Mouse (Mus musculus) midbrain, embryonic 12.5 days (tissue): ENCODE data around the gene Idnk. TPM values are rescaled to one million over a fixed set of nuclear protein-coding genes. Genes with fewer than 3 reads are reported as not detected.

ENCODE experiments used
- ATAC-seq: fragments of 200-750 bp; cut with Nextera tagmentation; 2 replicates; pipeline ENCODE4 v1.8.0; 2017; ENCODE audit warnings: low read depth, moderate TSS enrichment, moderate library complexity; ENCODE audit not compliant: low FRiP score
- H3K27ac ChIP-seq: fragments of 300-500 bp; sonication (generic); replicated peaks from 2 replicates; pipeline ENCODE4 v1.5.1; 2016; ENCODE audit warnings: mild to moderate bottlenecking
- H3K27me3 ChIP-seq: fragments of 300-500 bp; sonication (generic); 2 replicates; pipeline ENCODE4 v1.6.1; 2016; ENCODE audit warnings: mild to moderate bottlenecking
- H3K36me3 ChIP-seq: fragments of 300-500 bp; sonication (generic); 2 replicates; pipeline ENCODE4 v1.6.1; 2016
- H3K4me1 ChIP-seq: fragments of 300-500 bp; sonication (generic); 2 replicates; pipeline ENCODE4 v1.6.1; 2016
- H3K4me2 ChIP-seq: fragments of 300-500 bp; sonication (generic); replicated peaks from 2 replicates; pipeline ENCODE4 v1.6.1; 2016; ENCODE audit warnings: mild to moderate bottlenecking, moderate library complexity
- H3K4me3 ChIP-seq: fragments of 300-500 bp; sonication (generic); 2 replicates; pipeline ENCODE4 v1.5.1; 2016; ENCODE audit warnings: mild to moderate bottlenecking
- H3K9ac ChIP-seq: fragments of 300-500 bp; sonication (generic); replicated peaks from 2 replicates; pipeline ENCODE4 v1.6.1; 2016; ENCODE audit warnings: mild to moderate bottlenecking, moderate library complexity
- H3K9me3 ChIP-seq: fragments of 300-500 bp; sonication (generic); 2 replicates; pipeline ENCODE4 v1.6.1; 2016; ENCODE audit warnings: mild to moderate bottlenecking
- WGBS: fragments of 180-500 bp; shearing (Covaris S2); methylation state at CpG from one replicate; pipeline ENCODE4 v1.1.7; 2016; 5-methylcytosine and 5-hydroxymethylcytosine counted together
- polyA plus RNA-seq: library from polyadenylated mRNA; unstranded; fragments of >200 nt; fragmentation: Nextera tagmentation; extraction: Ambion mirVana; gene quantifications from 2 replicates; pipeline ENCODE4 v1.2.1, GENCODE M21; 2016

Gene Idnk
- polyA plus RNA-seq, 1 experiment from 2014 or later = 61.7 TPM

DNA sequence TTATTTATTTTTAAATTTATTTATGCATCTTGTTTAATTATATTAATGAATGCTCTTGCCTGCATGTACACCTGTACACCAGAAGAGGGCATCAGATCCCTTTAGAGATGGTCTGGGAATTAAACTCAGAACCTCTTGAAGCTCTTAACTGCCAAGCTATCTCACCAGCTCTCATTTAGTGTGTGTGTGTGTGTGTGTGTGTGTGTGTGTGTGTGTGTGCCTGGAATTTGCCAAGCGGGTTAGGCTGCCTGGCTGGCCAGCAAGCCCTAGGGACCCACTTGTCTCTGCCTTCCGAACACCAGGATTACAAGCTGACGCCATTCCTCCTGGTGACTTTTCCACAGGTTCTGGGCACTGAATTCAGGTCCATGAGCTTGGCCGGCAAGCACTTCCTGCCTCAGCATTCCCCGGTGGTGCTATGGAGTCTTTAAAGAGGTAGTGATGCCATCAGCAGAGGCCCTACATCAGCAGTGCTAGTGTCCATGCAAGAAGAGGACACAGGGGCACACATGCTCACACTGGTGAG lies 8.4 kb upstream of the Idnk start:
- H3K27me3 ChIP-seq = no peaks in the 10 kb centered on the region
- H3K27ac ChIP-seq = no peak overlapping the region
- 0 out of 2 replicates have a peak, but pooled peaks have one; percentile 54 for ATAC-seq
- peaks cover 4% of the 10 kb centered on the region; the same call in 1 of the 2 replicates for H3K9me3 ChIP-seq
- WGBS = 43% methylated on average over 5 of the region's 5 CpGs
- no peaks in the 10 kb centered on the region for H3K36me3 ChIP-seq
- peak overlapping the region; percentile 66 for H3K4me2 ChIP-seq
- H3K4me3 ChIP-seq = peak overlapping the region; percentile 41
- H3K9ac ChIP-seq = no peak overlapping the region; the same call in 1 of the 2 replicates
- peaks cover 8% of the 10 kb centered on the region; the same call in 1 of the 2 replicates for H3K4me1 ChIP-seq

DNA sequence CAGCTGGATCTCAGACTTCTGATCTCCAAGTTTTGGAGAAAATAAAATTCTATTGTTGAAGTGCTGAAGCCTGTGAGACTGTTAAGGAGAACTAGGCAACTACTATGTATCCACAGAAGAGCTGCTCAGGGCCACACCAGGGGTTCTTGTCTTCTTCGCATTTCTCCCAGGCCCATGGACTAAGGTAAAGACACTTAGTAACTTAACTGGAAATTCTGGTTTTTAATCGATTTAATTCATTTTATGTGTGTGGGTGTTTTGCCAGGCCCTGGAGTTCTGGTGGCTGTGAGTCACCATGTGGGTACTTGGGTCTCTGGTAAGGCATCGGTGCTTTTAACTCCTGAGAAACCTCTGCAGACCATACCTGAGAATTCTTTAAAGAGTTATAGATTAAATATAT lies 7.8 kb upstream of the Idnk start:
- no peak for ATAC-seq
- Histone ChIP-seq H3K4me2 (no peak overlapping the region), H3K36me3 (no peaks in the 10 kb centered on the region), H3K27ac (no peak overlapping the region), H3K9me3 (peaks cover 4% of the 10 kb centered on the region; the same call in 1 of the 2 replicates), H3K4me1 (peaks cover 8% of the 10 kb centered on the region; the same call in 1 of the 2 replicates), H3K4me3 (no peak overlapping the region), H3K27me3 (no peaks in the 10 kb centered on the region), H3K9ac (no peak overlapping the region; the same call in 1 of the 2 replicates)
- 85% methylated on average over 3 of the region's 3 CpGs for WGBS

DNA sequence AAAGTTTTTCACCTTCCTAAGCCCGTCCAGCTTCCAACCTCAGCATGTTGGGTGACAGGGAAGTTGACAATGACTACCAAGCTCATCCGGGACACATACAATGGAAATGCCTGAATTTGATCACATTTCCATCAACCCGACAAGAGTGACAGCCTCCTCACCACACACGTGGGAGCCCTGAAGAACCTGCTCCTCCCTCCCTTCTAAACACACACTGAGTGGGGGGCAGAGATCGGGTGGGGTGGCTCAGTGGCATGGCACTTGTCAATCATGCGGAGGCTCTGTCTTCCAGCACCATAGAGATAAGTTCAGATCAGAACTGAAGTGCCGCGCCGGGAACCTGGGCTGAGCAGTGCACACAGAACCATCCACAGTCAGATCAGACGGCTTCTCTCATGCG lies 7.0 kb upstream of the Idnk start:
- no peaks in the 10 kb centered on the region for H3K36me3 ChIP-seq
- WGBS = 84% methylated on average over 11 of the region's 11 CpGs
- no peak for ATAC-seq
- H3K4me3 ChIP-seq = no peak overlapping the region
- no peaks in the 10 kb centered on the region for H3K27me3 ChIP-seq
- no peak overlapping the region for H3K27ac ChIP-seq
- no peak overlapping the region for H3K9ac ChIP-seq
- H3K4me1 ChIP-seq = peaks cover 8% of the 10 kb centered on the region; the same call in 1 of the 2 replicates
- peaks cover 4% of the 10 kb centered on the region; the same call in 1 of the 2 replicates for H3K9me3 ChIP-seq
- no peak overlapping the region for H3K4me2 ChIP-seq

DNA sequence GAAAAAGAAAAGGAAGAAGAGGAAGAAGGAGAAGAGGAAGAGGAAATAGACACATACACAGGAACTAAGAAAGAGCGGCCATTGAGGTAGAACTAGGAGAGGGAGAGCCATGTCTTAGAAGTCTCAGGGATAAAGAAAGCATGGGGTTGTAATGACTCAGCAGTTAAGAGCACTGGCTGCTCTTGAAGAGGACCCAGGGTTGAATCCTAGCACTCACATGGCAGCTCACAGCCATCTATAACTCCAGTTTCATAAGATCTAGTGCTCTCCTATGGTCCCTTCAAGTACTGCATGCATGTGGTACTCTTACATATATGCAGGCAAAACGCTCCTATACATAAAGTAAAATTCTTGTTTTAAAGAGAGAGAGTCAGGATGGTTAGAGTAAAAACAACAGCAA lies 1.4 kb upstream of the Idnk start:
- Histone ChIP-seq H3K4me3 (no peak overlapping the region), H3K4me1 (peaks cover 16% of the 10 kb centered on the region), H3K27me3 (no peaks in the 10 kb centered on the region), H3K36me3 (peaks cover 13% of the 10 kb centered on the region), H3K9ac (no peak overlapping the region), H3K27ac (no peak overlapping the region), H3K9me3 (no peaks in the 10 kb centered on the region), H3K4me2 (no peak overlapping the region)
- no peak for ATAC-seq
- 85% methylated on average over 2 of the region's 2 CpGs for WGBS

- 29% methylated on average over 8 of the region's 8 CpGs for WGBS
- Histone ChIP-seq H3K9ac (peak overlapping the region; percentile 80), H3K27ac (no peak overlapping the region), H3K4me1 (peaks cover 16% of the 10 kb centered on the region), H3K27me3 (no peaks in the 10 kb centered on the region), H3K4me3 (peak overlapping the region; percentile 86), H3K9me3 (no peaks in the 10 kb centered on the region), H3K4me2 (peak overlapping the region; percentile 95), H3K36me3 (peaks cover 20% of the 10 kb centered on the region)
- ATAC-seq = no peak
Measured at GRCm38 (mm10) chr13:58157036-58157435, 413 bp upstream of the Idnk start.

GRCm38 (mm10) chr13:58158099-58158912 lies 857 bp downstream of the Idnk start:
- H3K27ac ChIP-seq = 0 out of 2 replicates have a peak overlapping the region, but pooled peaks have one; percentile 30

DNA sequence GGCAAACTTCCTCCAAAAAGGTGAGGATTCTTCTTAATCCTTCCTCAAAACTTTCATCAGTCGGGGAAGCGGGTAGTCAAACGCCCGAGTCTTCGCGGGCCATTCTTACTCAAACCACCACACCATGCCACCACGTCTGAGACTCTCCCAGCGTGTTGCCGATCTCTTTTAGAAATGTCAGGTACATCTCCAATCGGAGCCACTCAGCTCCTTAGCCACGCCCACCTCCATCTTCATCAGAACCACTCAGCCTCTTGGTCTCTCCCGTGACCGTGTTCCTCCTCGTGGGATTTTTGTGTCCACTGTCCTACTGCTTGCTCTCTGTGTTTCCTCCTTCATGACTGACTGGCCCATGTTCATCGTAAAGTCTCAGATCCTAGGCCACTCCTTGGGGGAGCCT lies 3.3 kb downstream of the Idnk start:
- Histone ChIP-seq H3K9ac (no peak overlapping the region), H3K4me1 (peaks cover 16% of the 10 kb centered on the region), H3K4me2 (no peak overlapping the region), H3K27me3 (no peaks in the 10 kb centered on the region), H3K27ac (no peak overlapping the region), H3K4me3 (no peak overlapping the region), H3K9me3 (no peaks in the 10 kb centered on the region), H3K36me3 (peaks cover 41% of the 10 kb centered on the region)
- 95% methylated on average over 15 of the region's 15 CpGs for WGBS
- ATAC-seq = no peak

More at GRCm38 (mm10) chr13:58158099-58158912, 857 bp downstream of the Idnk start:
- no peaks in the 10 kb centered on the region for H3K9me3 ChIP-seq
- WGBS = 7% methylated on average over 16 of the region's 16 CpGs
- H3K4me1 ChIP-seq = peaks cover 16% of the 10 kb centered on the region
- H3K9ac ChIP-seq = peak overlapping the region; percentile 80
- H3K4me2 ChIP-seq = peak overlapping the region; percentile 95
- H3K36me3 ChIP-seq = peaks cover 30% of the 10 kb centered on the region
- no peaks in the 10 kb centered on the region for H3K27me3 ChIP-seq
- ATAC-seq = peak; percentile 47
- H3K4me3 ChIP-seq = peak overlapping the region; percentile 86

- no peak for ATAC-seq
- H3K9me3 ChIP-seq = no peaks in the 10 kb centered on the region
- no peaks in the 10 kb centered on the region for H3K27me3 ChIP-seq
- no peak overlapping the region for H3K9ac ChIP-seq
- H3K36me3 ChIP-seq = peaks cover 46% of the 10 kb centered on the region
- H3K4me2 ChIP-seq = no peak overlapping the region
- WGBS = 95% methylated on average over 12 of the region's 12 CpGs
- H3K4me1 ChIP-seq = peaks cover 4% of the 10 kb centered on the region; the same call in 1 of the 2 replicates
- no peak overlapping the region for H3K27ac ChIP-seq
- no peak overlapping the region for H3K4me3 ChIP-seq
Measured at GRCm38 (mm10) chr13:58163343-58163742, 5.9 kb downstream of the Idnk start.

- no peaks in the 10 kb centered on the region for H3K9me3 ChIP-seq
- H3K4me1 ChIP-seq = no peaks in the 10 kb centered on the region
- H3K36me3 ChIP-seq = peaks cover 37% of the 10 kb centered on the region
- no peak overlapping the region; the same call in 1 of the 2 replicates for H3K27ac ChIP-seq
- H3K27me3 ChIP-seq = no peaks in the 10 kb centered on the region
- no peak overlapping the region for H3K9ac ChIP-seq
- H3K4me3 ChIP-seq = no peak overlapping the region
- H3K4me2 ChIP-seq = no peak overlapping the region
- no peak for ATAC-seq
Measured at GRCm38 (mm10) chr13:58168119-58168518, 10.7 kb downstream of the Idnk start.

- H3K9me3 ChIP-seq = no peaks in the 10 kb centered on the region
- no peak overlapping the region for H3K27ac ChIP-seq
- H3K36me3 ChIP-seq = peaks cover 68% of the 10 kb centered on the region
- 93% methylated on average over 3 of the region's 3 CpGs for WGBS
- no peak overlapping the region for H3K9ac ChIP-seq
- no peak overlapping the region for H3K4me2 ChIP-seq
- H3K4me1 ChIP-seq = no peaks in the 10 kb centered on the region
- H3K27me3 ChIP-seq = no peaks in the 10 kb centered on the region
- ATAC-seq = no peak
- no peak overlapping the region for H3K4me3 ChIP-seq
Measured at GRCm38 (mm10) chr13:58176105-58176504, 18.7 kb downstream of the Idnk start.

- no peak overlapping the region for H3K4me3 ChIP-seq
- no peak overlapping the region for H3K27ac ChIP-seq
- 88% methylated on average over 9 of the region's 9 CpGs for WGBS
- no peak overlapping the region for H3K4me2 ChIP-seq
- peaks cover 71% of the 10 kb centered on the region for H3K36me3 ChIP-seq
- no peak for ATAC-seq
- H3K9me3 ChIP-seq = no peaks in the 10 kb centered on the region
- H3K4me1 ChIP-seq = no peaks in the 10 kb centered on the region
- H3K27me3 ChIP-seq = no peaks in the 10 kb centered on the region
- H3K9ac ChIP-seq = no peak overlapping the region
Measured at GRCm38 (mm10) chr13:58177511-58178208, 20.2 kb downstream of the Idnk start.
